ENCODE assay signal across 13 mouse cellular contexts in genomic region chr5:35943541-35943940, GRCm38 (mm10). TPM values are rescaled to one million over a fixed set of nuclear protein-coding genes. Genes with fewer than 3 reads are reported as not detected.
DNase-seq lines count a peak whose midpoint lies in the region; ATAC-seq and TF ChIP-seq lines count a peak whose summit lies in the region.
"Had no signal": no experiment of that assay in that cellular context is flagged by ENCODE, and none has a peak within 500 bp of the region (broad histone marks: within the 10 kb centered on the region; RNA-seq: fewer than 3 reads in every experiment).

No protein-coding gene starts in this region.

- intact Hi-C loops in heart, postnatal 25 days (cut with DNase I) = no loop called here

- ATAC-seq in lung, postnatal 0 days = peak; percentile 77
- ATAC-seq in forebrain, embryonic 15.5 days (replicated peaks) = no peak

- H3K36me3 ChIP-seq in lung, postnatal 0 days (ENCODE audit: insufficient read depth, low read length) = no peaks in the 10 kb centered on the region
- peaks cover 4% of the 10 kb centered on the region; the same call in 1 of the 2 replicates for H3K36me3 ChIP-seq in forebrain, embryonic 15.5 days
- H3K36me3 ChIP-seq: liver, embryonic 15.5 days had no signal

- peaks cover 3% of the 10 kb centered on the region; the same call in 1 of the 2 replicates for H3K4me1 ChIP-seq in lung, postnatal 0 days (ENCODE audit: insufficient read depth, low read depth, low read length)
- H3K4me1 ChIP-seq in forebrain, embryonic 15.5 days = peaks cover 14% of the 10 kb centered on the region
- H3K4me1 ChIP-seq: liver, embryonic 15.5 days had no signal

- H3K9ac ChIP-seq in lung, postnatal 0 days (replicated peaks; ENCODE audit: low read depth) = no peak overlapping the region
- H3K9ac ChIP-seq in forebrain, embryonic 15.5 days (replicated peaks) = no peak overlapping the region
- H3K9ac ChIP-seq: liver, embryonic 15.5 days had no signal

- 54% methylated on average over 5 of the region's 5 CpGs for WGBS in lung, postnatal 0 days
- 82% methylated on average over 5 of the region's 5 CpGs for WGBS in forebrain, embryonic 15.5 days

- H3K4me2 ChIP-seq in lung, postnatal 0 days (replicated peaks; ENCODE audit: low read depth, low read length) = no peak overlapping the region
- no peak overlapping the region for H3K4me2 ChIP-seq in forebrain, embryonic 15.5 days (replicated peaks)
- H3K4me2 ChIP-seq: liver, embryonic 15.5 days had no signal

- no peak overlapping the region for H3K4me3 ChIP-seq in lung, postnatal 0 days (ENCODE audit: low read depth, low read length)
- H3K4me3 ChIP-seq in forebrain, embryonic 15.5 days = no peak overlapping the region
- H3K4me3 ChIP-seq: erythroblast, embryonic 14.5 days; hindbrain, embryonic 10.5 days; liver, embryonic 15.5 days had no signal

- TF ChIP-seq CTCF in lung, postnatal 0 days (IDR thresholded peaks at IDR 0.05) = no peak

- H3K27me3 ChIP-seq in lung, postnatal 0 days (replicated peaks; ENCODE audit: insufficient read depth, low read length) = no peaks in the 10 kb centered on the region
- H3K27me3 ChIP-seq in forebrain, embryonic 15.5 days = no peaks in the 10 kb centered on the region
- H3K27me3 ChIP-seq: liver, embryonic 15.5 days had no signal

- no peaks in the 10 kb centered on the region for H3K9me3 ChIP-seq in lung, postnatal 0 days (ENCODE audit: low read length)
- no peaks in the 10 kb centered on the region for H3K9me3 ChIP-seq in forebrain, embryonic 15.5 days
- H3K9me3 ChIP-seq: hindbrain, embryonic 10.5 days; liver, embryonic 15.5 days had no signal

- peak; percentile 65 for DNase-seq in adipocyte (ENCODE audit: low spot score)
- DNase-seq in fat pad, adult 2 months (ENCODE audit: extremely low read depth, low read depth, low spot score) = peak; percentile 50
- DNase-seq in heart, postnatal 25 days (ENCODE audit: low spot score) = peak; percentile 51
- peak; percentile 91 for DNase-seq in lung, postnatal 0 days (ENCODE audit: low spot score)
- DNase-seq in thymus, adult 18-20 months = no peak
- DNase-seq in adrenal gland, postnatal 14 days = no peak
- DNase-seq: cerebellum, postnatal 14 days; retina, postnatal 1 day; thymus, postnatal 14 days had no signal

- H3K27ac ChIP-seq in lung, postnatal 0 days (ENCODE audit: low read length) = peak overlapping the region; percentile 68
- no peak overlapping the region for H3K27ac ChIP-seq in forebrain, embryonic 15.5 days (replicated peaks)
- H3K27ac ChIP-seq: hindbrain, embryonic 10.5 days; liver, embryonic 15.5 days had no signal

- peak; percentile 50; the same call in 1 of the 2 replicates for TF ChIP-seq EP300 in lung, postnatal 0 days (IDR thresholded peaks at IDR 0.05)

RNA-seq across cellular contexts. Expression of gene Afap1, which starts 50.4 kb away (rescaled TPM):
- total RNA-seq in heart, postnatal 25 days (2021) = 10 to 100 TPM; 22.8 to 23.9 TPM
- polyA plus RNA-seq in lung, postnatal 0 days (2015; fragmentation: Nextera tagmentation; extraction: Ambion mirVana) = 12.9 and 14.7 TPM in 2 replicates
- 52.5 and 55.7 TPM in 2 replicates for polyA plus RNA-seq in forebrain, embryonic 15.5 days (2015; fragmentation: Nextera tagmentation; extraction: Ambion mirVana)
- total RNA-seq in adrenal gland, postnatal 14 days (2021) = 20.8 and 24.9 TPM in 2 replicates

Comparison
In these comparisons a context has a peak if more than half of its experiments do, and no peak if none do; other contexts are left out.
1. DNase-seq: peak in adipocyte (single experiment), fat pad, adult 2 months (single experiment), heart, postnatal 25 days (single experiment) and lung, postnatal 0 days (single experiment); none in thymus, adult 18-20 months (0 of 2) and adrenal gland, postnatal 14 days (single experiment).